Mouse (Mus musculus) cerebellum, adult 9-11 months (tissue): ENCODE data around the gene Fam129a.
"Not testable (repeated sequence)": the region's sequence is repeated elsewhere in the genome, so short reads cannot be mapped to it uniquely, and the experiment has no call there.

ENCODE experiments used
- DNase-seq: peaks from one replicate; pipeline ENCODE4 v3.0.0; 2022

Fam129a gene

DNA sequence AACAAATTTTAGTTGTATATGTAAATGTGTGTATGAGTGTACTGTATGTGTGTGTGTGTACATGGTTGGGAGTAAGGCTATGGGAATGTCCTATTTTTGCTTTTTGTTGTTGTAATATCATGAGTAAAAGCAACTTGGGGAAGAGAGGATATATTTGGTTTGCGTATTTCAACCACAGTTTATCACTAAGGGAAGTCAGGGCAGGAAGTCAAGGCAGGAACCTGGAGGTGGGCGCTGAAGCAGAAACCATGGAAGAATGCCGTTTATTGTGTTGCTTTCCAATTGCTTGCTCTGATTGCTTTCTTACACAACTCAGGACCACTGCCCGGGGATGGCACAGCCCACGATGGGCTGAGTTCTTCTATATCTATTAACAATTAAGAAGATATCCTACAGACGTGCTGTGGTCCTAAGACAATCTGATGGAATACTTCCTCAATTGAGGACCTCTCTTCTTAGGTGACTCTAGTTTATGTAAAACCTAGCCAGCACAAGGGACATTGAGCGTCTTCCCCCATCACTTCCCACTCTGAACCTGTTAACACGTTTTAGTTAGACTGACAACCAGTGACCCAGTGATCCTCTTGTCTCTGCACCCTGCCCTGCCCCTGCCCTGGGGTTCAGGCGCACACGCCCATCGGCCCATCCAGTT is 13.7 kb downstream of the Fam129a start:
- no peak for DNase-seq

DNA sequence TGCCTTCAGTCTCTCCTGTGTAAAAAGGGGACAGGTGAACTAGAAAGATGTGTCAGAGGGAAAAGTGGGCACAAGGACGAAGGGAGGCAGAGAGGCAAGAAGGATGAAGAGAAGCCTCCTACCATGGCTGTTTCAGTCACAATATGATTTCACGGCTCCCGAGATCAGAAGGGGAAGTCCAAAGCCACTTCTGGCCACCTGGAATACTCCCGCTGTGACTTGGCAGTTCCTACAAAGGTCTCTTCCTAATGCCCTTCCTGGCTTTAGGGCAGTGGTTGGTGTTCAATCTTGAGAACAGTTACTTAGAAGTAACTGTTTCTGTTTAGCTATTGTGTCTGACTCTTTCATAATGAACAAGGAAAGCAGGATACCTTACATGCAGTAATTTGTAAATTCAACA is 14.7 kb downstream of the Fam129a start:
- no peak for DNase-seq

DNA sequence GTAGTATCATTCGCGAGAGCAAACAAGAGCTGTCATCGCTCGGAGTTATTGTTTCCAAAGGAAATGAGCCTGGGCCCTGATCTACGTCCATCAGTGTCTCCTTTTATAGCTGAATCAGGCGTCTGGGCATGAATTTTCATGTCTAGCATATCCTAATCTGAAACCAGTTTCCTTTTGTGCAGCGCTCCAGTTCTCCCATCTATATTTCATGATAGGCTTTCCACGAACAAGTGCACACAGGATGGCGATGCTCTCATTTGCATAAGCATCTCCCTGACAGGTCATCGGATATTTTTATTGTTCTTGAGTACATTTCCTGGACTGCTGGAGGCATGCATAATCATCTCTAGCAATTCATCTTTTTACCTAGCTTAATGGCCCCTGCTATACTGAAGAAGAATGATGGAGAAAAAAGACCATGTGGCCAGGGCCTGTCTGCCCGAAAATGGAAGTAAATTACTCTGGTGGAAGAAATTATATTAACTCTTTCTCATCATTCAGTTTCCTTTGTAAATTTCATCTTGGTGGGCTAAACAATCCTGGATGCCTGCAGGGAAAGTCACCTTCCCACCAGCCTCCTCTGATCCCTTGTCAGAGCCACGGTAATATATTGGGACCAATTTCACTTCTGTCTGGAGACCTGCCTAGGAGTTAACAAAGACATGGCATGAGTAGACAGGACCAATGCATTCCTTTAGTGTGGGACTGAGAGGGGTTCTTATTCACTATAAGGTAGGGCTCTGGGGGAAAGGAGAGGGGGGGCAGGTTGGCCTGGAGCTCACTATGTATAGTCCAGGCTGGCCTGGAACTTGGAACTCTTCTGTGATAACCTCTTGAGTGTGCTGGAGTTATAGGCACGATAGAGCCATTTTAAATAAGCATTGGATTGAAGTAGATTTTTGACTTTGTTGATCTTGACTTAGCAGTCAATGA is 21.4 kb downstream of the Fam129a start:
- no peak for DNase-seq

DNA sequence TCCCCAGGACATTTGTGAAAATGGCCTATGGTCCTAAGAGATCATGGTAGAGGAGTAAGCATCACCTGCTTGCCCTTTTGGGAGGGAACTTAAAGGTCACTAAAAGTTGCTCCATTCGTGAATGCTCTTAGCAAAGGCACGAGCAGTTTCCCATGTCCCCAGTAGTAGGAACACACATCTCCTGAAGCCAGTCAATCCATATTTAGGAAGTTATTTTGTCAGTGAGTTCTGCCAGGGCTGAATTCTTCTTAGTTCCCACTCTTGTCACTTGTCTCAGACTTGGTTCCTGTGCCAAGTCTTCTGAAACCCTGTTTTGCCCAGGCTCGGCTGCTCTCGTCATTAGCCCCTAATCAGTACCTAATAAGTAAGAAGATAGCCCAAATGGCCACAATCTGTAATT is 23.9 kb downstream of the Fam129a start:
- no peak for DNase-seq

DNA sequence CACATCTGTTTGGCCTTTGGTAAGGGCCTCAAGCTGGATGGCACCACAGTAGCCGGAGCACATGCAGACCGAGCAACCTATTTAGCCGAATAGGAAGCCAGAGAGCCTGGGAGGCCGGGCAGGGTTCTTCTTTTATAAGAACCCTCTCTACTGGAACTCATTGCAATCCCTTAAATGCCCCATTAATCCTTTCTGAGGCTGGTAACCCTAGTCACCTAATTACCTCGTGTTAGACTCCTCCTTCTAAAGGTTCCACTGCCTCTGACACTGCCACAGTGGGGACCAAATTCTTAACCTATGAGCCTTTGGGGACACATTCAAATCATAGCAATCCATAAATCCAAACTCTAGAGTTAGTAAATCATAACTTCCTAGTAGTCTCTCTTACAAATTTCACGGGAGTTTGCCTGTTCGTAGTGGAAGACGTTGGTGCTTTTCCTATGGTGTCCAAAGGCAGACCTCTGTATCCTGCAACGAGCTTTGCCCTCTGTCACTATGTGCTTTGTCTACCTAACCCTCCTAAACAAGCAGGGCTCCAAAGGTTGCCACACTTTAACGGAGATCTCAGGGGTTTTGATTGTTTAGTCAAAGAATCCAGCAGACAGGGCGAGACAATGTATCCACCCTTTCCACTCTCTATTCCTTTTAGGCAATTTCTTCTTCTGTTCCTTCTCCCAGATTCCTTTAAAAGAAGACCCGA is 24.8 kb downstream of the Fam129a start:
- no peak for DNase-seq

DNA sequence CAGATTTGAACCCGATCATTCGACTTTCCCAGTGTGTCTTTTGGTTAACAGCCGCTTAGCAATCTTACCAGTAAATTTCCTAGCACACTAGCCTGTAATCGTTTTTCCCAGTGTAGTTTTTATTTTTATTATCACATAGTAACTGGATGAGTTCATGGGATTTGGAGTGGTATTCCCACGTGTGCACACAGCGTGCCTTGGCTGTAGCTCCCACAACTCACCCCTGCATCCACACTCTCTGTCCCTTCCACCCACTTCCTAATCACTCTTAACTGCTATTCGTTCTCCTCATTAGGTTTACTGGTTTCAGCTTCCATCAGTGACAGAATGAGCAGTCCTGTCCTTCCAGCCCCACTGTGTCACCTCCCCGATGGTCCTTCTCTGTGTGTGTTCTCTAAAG is 25.6 kb downstream of the Fam129a start:
- DNase-seq: no peak

DNA sequence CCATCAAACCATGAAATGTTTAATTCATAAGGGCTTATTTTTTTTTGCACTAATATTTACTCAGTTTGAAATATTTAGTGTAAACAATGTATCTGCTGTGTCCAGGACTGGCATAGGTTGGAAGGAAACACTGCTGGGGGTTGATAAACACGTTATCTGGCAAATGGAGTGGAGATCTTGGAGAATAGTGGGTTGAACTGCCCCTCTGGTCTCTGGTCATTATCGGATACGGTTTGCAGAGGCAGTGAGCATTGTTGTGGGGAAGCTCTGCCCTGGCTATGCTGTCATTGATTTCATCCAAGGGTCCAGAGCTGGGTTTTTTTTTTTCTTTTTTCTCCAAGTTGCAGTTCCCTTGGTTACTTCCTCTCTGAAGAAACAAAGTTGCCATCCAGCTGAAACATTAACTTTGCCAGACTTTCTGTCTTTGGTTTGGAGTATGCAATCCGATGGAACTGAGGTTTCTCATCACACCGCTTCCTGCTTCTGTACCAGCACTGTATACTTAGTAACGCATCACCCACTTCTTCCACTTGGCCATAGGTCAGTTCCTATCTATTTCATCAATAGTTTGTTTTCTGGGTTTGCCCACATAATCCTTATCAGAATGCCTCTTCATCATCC is 26.8 kb downstream of the Fam129a start:
- DNase-seq: no peak

DNA sequence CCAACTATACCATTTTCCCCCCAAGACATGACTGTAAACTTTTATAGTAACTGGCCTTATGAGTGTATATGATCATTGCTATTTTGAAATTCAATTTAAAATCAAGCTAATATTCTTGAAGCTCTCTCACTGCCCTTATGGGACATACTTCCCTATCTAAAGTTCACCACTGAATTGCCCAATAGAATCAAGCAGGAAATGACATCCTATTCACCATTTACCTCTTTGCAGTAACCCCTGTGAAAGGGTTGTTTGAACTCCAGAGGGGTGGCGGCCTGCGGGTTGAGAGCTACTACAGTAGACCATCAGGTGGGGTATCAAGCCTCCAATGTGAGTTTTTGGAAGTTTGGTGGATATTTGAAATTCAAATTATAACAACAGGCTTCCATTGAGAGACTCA is 27.9 kb downstream of the Fam129a start:
- no peak for DNase-seq

DNA sequence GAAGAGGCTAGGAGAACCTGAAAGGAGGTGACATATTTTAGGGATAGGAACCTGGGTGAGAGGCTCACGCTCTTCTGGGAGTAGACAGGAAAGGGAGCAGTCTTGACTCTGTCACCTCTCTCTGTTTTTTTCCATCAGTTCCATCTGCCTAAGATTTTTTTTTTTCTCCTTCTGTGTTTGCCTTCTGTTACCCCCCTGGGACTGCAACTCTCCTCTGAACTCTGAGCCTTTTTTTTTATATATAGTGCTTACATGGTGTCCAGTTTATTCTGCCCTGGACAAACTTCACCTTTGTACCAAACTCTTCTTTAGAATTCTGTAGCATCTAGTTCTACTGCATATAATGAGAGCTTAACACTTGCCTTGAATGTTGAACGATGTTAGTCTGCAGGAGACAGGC is 33.3 kb downstream of the Fam129a start:
- DNase-seq: no peak

DNA sequence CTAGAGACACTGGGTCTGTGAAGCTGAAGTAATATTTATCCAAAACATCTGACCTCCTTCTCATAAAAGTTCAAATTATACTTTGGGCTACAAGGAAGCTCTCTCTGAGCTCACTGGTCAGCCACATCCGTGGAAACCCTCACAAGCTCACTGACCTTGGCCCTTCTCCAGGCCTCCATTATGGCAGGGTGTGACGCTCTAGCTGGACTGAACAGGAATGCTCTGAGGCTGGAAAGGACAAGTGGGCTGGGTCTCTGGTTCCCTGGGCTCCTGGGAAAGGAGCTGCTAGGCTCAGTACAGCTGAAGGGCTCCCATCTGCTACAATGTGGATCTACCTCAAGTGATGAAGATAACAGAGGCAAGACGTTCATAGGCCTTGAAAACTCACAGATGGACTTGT is 37.0 kb downstream of the Fam129a start:
- not testable (repeated sequence) for DNase-seq

DNA sequence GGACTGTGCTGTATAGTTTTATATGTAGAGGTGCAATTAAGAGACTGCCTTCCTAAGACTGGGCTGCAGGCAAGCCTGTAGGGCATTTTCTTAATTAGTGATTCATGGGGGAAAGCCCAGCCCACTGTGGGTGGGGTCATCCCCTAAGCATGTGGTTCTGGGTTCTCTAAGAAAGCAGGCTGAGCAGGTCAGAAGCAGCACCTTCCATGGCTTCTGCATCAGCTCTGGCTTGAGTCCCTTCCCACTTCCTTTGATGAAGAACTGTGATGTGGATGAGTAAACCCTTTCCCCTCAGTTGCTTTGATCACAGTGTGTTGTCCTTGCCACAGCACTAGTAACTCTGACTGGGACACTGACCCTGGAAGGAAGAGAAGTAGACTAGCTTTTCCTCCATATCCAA is 39.6 kb downstream of the Fam129a start:
- DNase-seq: no peak

DNA sequence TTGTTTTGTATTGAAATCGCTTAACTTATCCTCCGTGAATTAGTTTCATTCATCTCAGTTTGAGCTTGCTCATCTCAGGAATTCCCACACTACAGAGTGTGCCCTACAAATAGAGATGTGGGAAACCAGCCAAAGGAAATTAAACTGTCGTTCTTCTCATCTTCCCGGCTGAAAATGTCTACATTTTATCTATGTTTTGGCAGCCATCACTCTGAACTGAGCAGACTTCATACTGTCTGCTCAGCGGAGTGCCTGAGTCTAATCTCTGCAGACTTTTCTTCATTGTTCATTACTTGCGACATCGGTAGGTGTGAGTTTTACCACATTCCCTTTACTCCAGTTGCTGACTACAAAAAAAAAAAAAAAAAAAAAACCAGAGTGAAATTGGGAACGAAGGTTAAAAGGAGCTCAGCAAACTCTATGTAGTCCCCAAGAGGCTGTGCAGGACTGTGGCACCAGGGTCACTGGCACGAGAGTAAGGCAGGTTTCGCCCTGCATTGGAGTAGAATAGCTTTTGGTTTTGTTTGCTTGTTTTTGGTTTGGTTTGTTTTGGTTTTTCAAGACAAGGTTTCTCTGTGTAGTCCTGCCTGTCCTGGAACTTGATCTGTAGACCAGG is 43.4 kb downstream of the Fam129a start:
- no peak for DNase-seq

DNA sequence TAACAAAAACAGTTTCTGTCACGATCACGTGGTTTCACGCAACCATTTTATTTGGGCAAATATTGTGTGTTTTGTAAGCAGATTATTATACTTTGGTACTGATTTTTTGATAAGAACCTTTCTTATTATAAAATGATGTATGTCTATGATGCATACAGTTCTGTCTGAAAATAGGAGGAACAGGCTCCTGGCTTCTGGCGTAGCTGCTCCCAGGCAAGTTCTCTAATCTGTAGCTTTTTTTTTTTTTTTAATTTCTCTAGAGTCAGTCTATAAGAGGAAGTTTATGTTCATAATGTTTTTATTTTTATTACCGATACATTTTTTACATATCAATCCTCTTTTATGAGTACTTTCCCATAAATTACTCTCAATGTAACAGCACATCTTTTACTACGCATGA is 44.6 kb downstream of the Fam129a start:
- DNase-seq: no peak

DNA sequence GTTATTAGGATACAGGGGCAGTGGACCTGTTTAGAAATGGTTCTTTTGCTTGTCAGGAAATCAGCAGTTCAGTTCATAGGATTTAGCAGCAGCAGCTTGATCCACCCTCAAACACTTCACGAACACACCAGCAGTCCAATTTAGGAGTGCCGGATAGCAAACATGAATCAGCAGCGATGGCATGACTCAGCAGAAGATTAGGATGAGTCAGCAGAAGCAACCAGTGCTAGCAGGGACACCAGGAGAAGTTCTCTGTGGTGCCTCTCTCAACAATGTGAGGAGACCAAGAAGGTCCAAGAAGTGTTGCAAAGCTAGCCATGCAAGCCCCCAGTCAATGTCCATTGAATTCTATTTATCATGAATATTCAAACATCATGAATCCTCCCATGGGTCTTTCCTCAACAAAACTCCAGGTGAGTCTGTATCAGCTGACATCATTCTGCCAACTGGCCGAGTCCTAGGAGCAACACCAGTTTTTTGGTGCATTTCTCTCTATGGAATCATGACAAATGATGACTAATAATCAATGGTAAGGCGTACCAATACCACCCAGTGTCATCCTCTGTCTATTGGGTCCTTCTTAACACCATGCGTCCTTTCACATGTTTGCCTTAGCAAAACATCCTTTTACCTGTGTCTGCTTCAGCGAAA is 45.7 kb downstream of the Fam129a start:
- no peak for DNase-seq

DNA sequence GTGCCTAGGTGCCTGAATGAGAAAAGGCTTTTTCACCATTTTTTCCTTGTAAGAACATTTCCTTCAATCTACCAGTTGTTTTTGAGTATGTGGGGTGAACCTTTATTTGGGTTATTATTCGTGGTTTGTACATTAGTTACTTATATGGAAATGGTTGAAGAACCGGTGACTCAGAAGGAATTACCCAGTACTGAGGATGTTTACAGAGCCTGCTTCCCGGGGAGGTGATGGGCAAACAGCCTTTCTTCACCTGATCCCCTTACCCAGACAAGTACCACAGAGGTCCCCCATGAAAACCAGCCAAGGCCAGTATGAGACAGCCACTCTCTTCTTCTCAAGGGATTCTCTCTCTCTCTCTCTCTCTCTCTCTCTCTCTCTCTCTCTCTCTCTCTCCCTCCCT is 47.3 kb downstream of the Fam129a start:
- no peak for DNase-seq

DNA sequence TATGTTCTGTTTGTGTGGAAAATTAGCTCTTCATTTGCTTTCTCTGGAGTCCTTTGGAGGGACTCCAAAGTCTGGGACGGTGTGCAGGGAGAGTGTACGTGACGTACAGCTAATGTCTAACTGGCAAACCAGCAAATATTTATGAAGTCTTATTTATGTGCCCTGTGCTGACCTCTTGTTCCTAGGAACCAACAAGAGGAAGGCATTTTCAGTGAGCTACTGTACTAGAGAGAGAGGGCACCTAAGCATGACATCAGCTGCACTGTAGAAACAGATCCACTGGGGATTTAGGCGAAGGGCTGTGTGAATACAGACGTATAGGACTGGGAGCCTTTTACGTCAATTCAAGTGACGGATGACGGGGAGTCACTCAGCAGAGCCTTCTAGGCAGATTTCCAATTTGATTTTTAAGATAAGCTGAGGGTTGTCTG is 48.3 kb downstream of the Fam129a start:
- DNase-seq: no peak

DNA sequence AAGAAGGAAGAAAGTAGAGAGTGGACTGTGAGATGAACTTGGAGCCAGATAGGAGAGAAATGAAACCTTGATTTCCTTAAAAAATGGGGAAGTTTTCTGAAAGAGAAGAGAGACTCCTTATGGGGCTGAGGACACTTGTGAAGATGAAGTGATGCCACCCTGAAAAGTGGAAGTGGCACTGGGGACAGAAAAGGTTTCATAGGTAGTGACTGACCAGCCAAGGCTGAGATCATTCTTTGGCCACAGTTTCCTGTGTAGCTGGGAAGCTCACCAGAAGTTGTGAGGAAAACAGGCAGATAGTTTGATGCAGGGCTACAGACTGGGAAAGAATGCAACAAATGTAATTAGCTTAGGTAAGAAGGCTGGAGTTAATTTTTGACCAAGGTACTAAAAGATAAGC is 49.7 kb downstream of the Fam129a start:
- DNase-seq: no peak

DNA sequence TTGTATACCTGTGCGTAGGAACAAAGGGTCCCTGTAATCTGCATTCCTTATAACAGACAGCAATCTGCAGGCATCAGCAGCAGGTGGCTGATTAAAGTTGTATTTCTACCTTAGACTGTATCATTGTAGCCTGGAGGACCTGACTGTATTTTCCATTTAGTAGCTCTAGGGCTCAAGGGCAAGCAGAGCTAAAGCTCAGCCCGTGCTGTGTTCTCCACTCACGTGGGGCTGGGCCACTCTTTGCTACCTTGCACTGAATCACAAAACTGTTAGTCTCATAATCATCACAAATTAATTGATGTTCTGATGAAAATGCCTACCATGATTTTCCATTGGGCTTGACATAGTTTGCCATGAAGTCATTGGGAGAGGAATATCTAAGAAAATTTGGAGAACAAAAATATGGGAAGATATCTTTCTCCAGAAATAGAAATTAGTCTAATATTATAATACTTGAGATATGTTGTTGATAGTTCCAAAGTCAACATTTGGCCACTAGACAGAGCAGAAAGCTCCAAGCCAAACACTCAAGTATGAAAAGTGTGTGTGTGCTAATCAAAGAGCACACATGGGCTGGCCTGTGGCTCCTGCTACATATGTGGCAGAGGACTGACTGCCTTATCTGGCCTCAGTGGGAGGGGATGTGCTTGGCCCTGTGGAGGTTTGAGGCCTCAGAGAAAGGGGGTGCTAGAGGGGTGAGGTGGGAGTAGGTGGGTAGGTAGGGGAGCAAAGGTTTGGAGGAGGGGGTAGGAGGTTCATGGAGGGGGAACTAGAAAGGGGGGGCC is 53.6 kb downstream of the Fam129a start:
- no peak for DNase-seq

DNA sequence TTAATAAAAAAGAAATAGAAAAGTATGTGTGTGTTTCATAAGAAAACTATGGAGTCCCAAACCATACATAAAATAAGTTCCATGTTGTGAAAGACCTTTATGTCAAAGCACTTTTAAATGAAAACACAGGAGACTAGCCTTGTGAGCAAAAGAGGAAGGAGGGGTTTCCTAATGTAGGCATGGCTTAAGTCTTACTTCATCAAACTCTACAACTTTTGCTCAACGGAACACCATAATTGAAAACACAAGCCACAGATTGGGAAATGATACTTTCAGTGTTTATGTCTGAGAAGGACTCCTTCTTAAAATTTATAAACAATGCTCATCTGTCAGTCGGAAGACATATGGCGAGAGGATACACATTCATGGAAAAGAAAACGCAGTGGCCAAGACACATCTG is 54.3 kb downstream of the Fam129a start:
- DNase-seq: no peak

DNA sequence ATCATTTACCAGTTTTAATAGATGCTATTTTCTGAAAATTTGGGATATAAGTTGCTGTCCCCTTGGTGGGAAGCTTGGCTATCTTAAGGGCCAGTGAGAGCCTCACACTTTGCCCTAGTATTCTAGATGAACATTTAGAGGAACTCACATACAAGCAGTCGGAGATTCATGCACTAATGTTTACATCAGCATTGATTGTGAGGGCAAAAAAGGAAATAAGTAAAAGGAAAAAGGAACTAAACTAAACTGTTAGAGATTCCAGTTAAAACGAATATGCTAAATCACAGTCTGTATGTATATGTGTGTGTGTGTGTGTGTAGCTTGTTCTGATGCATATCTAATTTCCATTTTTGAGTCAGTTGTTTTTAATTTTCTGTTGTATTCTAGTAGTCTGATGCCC is 54.7 kb downstream of the Fam129a start:
- no peak for DNase-seq

DNA sequence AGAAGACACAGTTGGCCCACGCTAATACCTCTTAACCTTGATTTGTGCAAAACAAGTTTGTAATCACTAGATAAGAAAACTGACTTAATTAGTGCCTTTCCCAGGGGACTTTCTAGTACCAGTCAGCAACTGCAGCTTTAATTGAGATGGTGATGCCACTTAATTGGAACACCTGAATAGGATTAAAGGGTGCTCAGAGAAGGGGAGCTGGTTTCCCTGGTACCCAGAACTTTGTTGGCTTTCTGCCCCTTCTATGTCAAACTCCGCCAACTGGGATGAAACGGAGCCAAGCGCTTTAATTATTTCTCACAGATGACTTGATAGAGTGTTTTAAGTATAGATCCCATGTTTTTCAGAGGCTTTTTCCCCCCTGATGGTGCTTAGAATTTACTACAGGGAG is 55.6 kb downstream of the Fam129a start:
- DNase-seq: no peak

DNA sequence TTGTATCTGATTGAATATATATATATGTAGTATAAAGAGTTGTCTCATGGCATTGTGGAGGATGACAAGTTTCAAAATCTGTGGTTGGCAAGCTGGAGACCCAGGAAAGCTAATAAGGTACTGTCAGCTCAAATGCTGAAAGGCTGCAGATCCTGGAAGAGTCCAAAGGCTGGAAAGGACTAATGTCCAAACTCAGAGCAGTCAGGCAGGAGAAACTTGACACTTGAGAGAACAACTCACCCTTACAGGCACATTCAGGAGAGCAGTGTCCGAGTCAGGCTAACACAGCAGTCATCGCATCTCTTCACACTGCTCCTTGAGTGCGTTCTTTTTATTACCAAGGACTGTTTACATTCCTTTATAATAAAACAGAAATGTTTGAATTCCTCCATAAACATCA is 56.2 kb downstream of the Fam129a start:
- no peak for DNase-seq
